Mouse (Mus musculus) midbrain, postnatal 0 days (tissue): Measurements from ENCODE around the gene Fam193b. TPM values are rescaled to one million over a fixed set of nuclear protein-coding genes. Genes with fewer than 3 reads are reported as not detected.

Source experiments
- ATAC-seq: fragments of 200-750 bp; cut with Nextera tagmentation; 2 replicates; pipeline ENCODE4 v1.8.0; 2017; ENCODE audit warnings: moderate number of reproducible peaks, mild to moderate bottlenecking, moderate TSS enrichment, moderate library complexity; ENCODE audit not compliant: low FRiP score
- DNase-seq: peaks from one replicate; pipeline ENCODE4 v3.0.0-alpha.2; 2015; ENCODE audit warnings: low spot score
- H3K27ac ChIP-seq: fragments of 300-500 bp; sonication (generic); 2 replicates; pipeline ENCODE4 v1.5.1; 2014; ENCODE audit warnings: low read depth, mild to moderate bottlenecking, low read length, mixed read lengths
- H3K27me3 ChIP-seq: fragments of 300-500 bp; sonication (generic); 2 replicates; pipeline ENCODE4 v1.6.1; 2014; ENCODE audit warnings: low read length, control low read depth, mixed read lengths; ENCODE audit not compliant: insufficient read depth
- H3K36me3 ChIP-seq: fragments of 300-500 bp; sonication (generic); 2 replicates; pipeline ENCODE4 v1.6.1; 2014; ENCODE audit warnings: low read length, control low read depth, mixed read lengths; ENCODE audit not compliant: insufficient read depth
- H3K4me1 ChIP-seq: fragments of 300-500 bp; sonication (generic); 2 replicates; pipeline ENCODE4 v1.6.1; 2014; ENCODE audit warnings: mild to moderate bottlenecking, control low read depth, antibody characterized with exemption, low read length, mixed read lengths; ENCODE audit not compliant: insufficient read depth
- H3K4me2 ChIP-seq: fragments of 300-500 bp; sonication (generic); 2 replicates; pipeline ENCODE4 v1.6.1; 2014; ENCODE audit warnings: low read depth, mild to moderate bottlenecking, low read length, mixed read lengths; ENCODE audit not compliant: poor library complexity, severe bottlenecking
- H3K4me3 ChIP-seq: fragments of 300-500 bp; sonication (generic); 2 replicates; pipeline ENCODE4 v1.5.1; 2014; ENCODE audit warnings: low read depth, mild to moderate bottlenecking, low read length, moderate library complexity
- H3K9ac ChIP-seq: fragments of 300-500 bp; sonication (generic); replicated peaks from 2 replicates; pipeline ENCODE4 v1.6.1; 2014; ENCODE audit warnings: mild to moderate bottlenecking, low read length, moderate library complexity, mixed read lengths; ENCODE audit not compliant: poor library complexity, severe bottlenecking
- H3K9me3 ChIP-seq: fragments of 300-500 bp; sonication (generic); 2 replicates; pipeline ENCODE4 v1.6.1; 2016; ENCODE audit warnings: low read length, control low read depth
- CTCF ChIP-seq: IDR thresholded peaks from 2 replicates; pipeline ENCODE4 v1.5.1; 2016; ENCODE audit warnings: antibody characterized with exemption, mild to moderate bottlenecking
- WGBS: fragments of 180-500 bp; shearing (Covaris S2); extraction: QIAGEN DNeasy Blood & Tissue Kit; methylation state at CpG from one replicate; pipeline ENCODE4 v1.1.7; 2014; 5-methylcytosine and 5-hydroxymethylcytosine counted together
- polyA plus RNA-seq: library from polyadenylated mRNA; unstranded; fragments of >200 nt; fragmentation: Nextera tagmentation; extraction: Ambion mirVana; gene quantifications from 2 replicates; pipeline ENCODE4 v1.2.1, GENCODE M21; 2015
- total RNA-seq: library from RNA; depleted of rRNA; stranded (reverse); fragments of >200 nt; gene quantifications from 2 replicates; pipeline ENCODE4 v1.2.3, GENCODE M21; 2014

Fam193b gene
- total and polyA plus RNA-seq, 2 experiments from 2014 or later, result 42.7 to 73.9 TPM

- Histone ChIP-seq H3K9me3 (no peaks in the 10 kb centered on the region), H3K4me3 (no peak overlapping the region), H3K4me1 (no peaks in the 10 kb centered on the region), H3K27me3 (no peaks in the 10 kb centered on the region), H3K27ac (no peak overlapping the region), H3K4me2 (no peak overlapping the region), H3K36me3 (peaks cover 56% of the 10 kb centered on the region), H3K9ac (no peak overlapping the region)
- no peak for TF ChIP-seq CTCF
- WGBS, result 83% methylated on average over 5 of the region's 5 CpGs
- no peak for DNase-seq
- no peak for ATAC-seq
Measured at GRCm38 (mm10) chr13:55504390-55504789, 66.5 kb downstream of the Fam193b start.

GRCm38 (mm10) chr13:55502405-55502804 is 68.5 kb downstream of the Fam193b start:
- 84% methylated on average over 8 of the region's 8 CpGs for WGBS
- DNase-seq (no peak), ATAC-seq (no peak)
- Histone ChIP-seq H3K27me3 (no peaks in the 10 kb centered on the region), H3K9me3 (no peaks in the 10 kb centered on the region), H3K27ac (no peak overlapping the region), H3K36me3 (peaks cover 44% of the 10 kb centered on the region), H3K4me3 (no peak overlapping the region), H3K4me2 (no peak overlapping the region), H3K4me1 (no peaks in the 10 kb centered on the region), H3K9ac (no peak overlapping the region)
- TF ChIP-seq CTCF, result no peak

DNA sequence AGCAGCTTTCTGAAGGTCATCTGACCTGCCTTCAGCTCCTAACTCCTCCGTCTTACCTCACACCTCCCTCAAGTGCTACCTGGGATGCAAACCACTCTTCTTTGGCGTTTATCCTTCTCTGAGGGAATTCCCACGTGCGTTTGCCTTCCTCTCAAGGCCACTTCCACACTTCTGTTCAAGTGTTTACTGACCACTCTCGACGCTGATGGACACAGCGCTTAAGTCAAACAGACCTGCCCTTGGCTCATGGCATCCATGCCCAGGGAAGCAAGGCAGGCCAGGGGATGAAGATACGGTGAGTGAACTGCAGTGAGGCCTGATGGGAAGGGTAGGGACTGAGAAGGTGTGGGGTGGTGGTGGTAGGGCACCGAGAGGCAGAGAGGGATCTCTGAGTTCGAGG is 70.3 kb downstream of the Fam193b start:
- Histone ChIP-seq H3K4me3 (no peak overlapping the region), H3K36me3 (peaks cover 27% of the 10 kb centered on the region), H3K4me2 (no peak overlapping the region), H3K9me3 (no peaks in the 10 kb centered on the region), H3K27ac (no peak overlapping the region), H3K4me1 (no peaks in the 10 kb centered on the region; the same call in none of the 2 replicates), H3K9ac (no peak overlapping the region), H3K27me3 (no peaks in the 10 kb centered on the region)
- WGBS, result 83% methylated on average over 10 of the region's 10 CpGs
- TF ChIP-seq CTCF, result no peak
- ATAC-seq (no peak), DNase-seq (no peak)

DNA sequence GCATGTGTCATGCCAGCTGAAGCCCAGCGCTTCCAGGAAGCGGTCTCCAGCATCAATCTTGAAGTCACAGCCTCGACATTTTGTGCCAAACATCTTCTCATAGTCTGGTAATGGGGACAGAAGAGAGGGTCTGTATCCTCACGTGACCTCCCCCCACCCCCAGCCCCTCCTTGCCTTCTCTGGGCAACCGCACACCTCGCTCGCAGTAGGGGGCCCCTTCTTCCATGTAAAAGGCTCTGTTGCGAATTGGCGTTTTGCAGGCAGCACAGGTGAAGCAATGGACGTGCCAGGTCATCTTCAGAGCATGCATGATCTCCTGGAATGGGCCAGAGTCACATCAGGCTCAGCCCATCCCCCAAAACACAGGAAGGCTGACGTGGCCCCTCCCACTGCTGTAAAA is 72.0 kb downstream of the Fam193b start:
- ATAC-seq (no peak), DNase-seq (no peak)
- H3K36me3 ChIP-seq, result peaks cover 18% of the 10 kb centered on the region
- H3K27ac ChIP-seq, result no peak overlapping the region
- H3K27me3 ChIP-seq, result no peaks in the 10 kb centered on the region
- no peak for TF ChIP-seq CTCF
- no peak overlapping the region for H3K4me2 ChIP-seq
- H3K9ac ChIP-seq, result no peak overlapping the region
- WGBS, result 57% methylated on average over 11 of the region's 11 CpGs
- H3K4me3 ChIP-seq, result no peak overlapping the region
- peaks cover 4% of the 10 kb centered on the region for H3K4me1 ChIP-seq
- H3K9me3 ChIP-seq, result no peaks in the 10 kb centered on the region

DNA sequence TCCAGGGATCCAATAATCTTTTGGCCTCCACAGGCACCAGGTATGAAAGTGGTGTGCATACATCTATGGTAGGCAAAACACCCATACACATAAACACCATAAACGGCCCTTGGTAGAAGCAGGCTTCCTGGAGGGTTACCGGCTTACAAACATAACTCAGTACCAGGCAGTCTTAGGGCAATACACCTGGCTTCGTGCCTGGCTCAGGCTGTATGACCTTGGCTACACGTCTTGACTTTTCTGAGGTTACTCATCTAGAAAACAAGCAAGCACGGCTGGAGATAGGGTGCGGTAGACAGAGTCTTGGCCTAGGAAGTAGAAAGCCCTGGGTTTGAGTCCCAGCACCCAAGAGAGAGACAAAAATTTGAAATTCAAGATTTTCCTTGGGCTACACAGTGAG is 74.3 kb downstream of the Fam193b start:
- no peak overlapping the region for H3K9ac ChIP-seq
- 87% methylated on average over 6 of the region's 6 CpGs for WGBS
- no peak overlapping the region for H3K4me3 ChIP-seq
- peaks cover 4% of the 10 kb centered on the region for H3K4me1 ChIP-seq
- TF ChIP-seq CTCF, result no peak
- no peak for DNase-seq
- no peaks in the 10 kb centered on the region for H3K27me3 ChIP-seq
- ATAC-seq, result no peak
- no peaks in the 10 kb centered on the region for H3K9me3 ChIP-seq
- no peak overlapping the region for H3K27ac ChIP-seq
- H3K36me3 ChIP-seq, result peaks cover 6% of the 10 kb centered on the region; the same call in 1 of the 2 replicates
- no peak overlapping the region for H3K4me2 ChIP-seq

DNA sequence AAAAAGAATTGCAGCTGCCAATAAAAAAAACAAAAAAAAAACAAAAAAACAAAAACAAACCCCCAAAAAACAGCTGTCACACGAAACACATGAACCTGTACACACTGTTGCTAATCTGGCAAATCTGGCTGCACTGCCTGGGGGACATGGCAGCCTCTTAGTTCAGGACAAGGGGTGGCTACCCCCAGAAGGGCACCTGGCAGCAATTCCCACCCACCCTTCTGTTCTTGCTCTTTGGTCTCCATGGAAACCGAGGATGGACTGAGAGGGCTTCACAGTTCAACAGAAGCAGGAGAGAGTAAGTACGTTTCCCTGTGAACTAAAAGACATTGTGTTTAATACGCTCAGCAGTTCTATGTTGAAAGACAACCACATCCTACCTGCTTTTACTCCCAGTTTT is 75.2 kb downstream of the Fam193b start:
- no peak overlapping the region for H3K9ac ChIP-seq
- 11% methylated on average over 4 of the region's 4 CpGs for WGBS
- no peaks in the 10 kb centered on the region for H3K27me3 ChIP-seq
- no peaks in the 10 kb centered on the region for H3K9me3 ChIP-seq
- ATAC-seq (no peak), DNase-seq (no peak)
- no peak for TF ChIP-seq CTCF
- H3K4me1 ChIP-seq, result peaks cover 4% of the 10 kb centered on the region
- peaks cover 6% of the 10 kb centered on the region; the same call in 1 of the 2 replicates for H3K36me3 ChIP-seq
- no peak overlapping the region for H3K4me2 ChIP-seq
- H3K4me3 ChIP-seq, result no peak overlapping the region
- 0 out of 2 replicates have a peak overlapping the region, but pooled peaks have one; percentile 20 for H3K27ac ChIP-seq
